Mouse (Mus musculus) intestine, postnatal 0 days (tissue): ENCODE data around the gene Zbtb16. TPM values are rescaled to one million over a fixed set of nuclear protein-coding genes. Genes with fewer than 3 reads are reported as not detected.

ENCODE experiments used
- ATAC-seq: fragments of 200-750 bp; cut with Nextera tagmentation; 2 replicates; pipeline ENCODE4 v1.8.0; 2017; ENCODE audit warnings: mild to moderate bottlenecking, moderate TSS enrichment, moderate library complexity
- H3K27ac ChIP-seq: fragments of 300-500 bp; sonication (generic); 2 replicates; pipeline ENCODE4 v1.5.1; 2014; ENCODE audit warnings: mild to moderate bottlenecking, low read depth, low read length, moderate library complexity
- H3K27me3 ChIP-seq: fragments of 300-500 bp; sonication (generic); replicated peaks from 2 replicates; pipeline ENCODE4 v1.6.1; 2014; ENCODE audit warnings: low read length, mixed read lengths; ENCODE audit not compliant: control insufficient read depth, insufficient read depth
- H3K36me3 ChIP-seq: fragments of 300-500 bp; sonication (generic); 2 replicates; pipeline ENCODE4 v1.6.1; 2014; ENCODE audit warnings: mild to moderate bottlenecking, moderate library complexity; ENCODE audit not compliant: control insufficient read depth, insufficient read depth
- H3K4me1 ChIP-seq: fragments of 300-500 bp; sonication (generic); replicated peaks from 2 replicates; pipeline ENCODE4 v1.6.1; 2014; ENCODE audit warnings: antibody characterized with exemption, low read length, mixed read lengths; ENCODE audit not compliant: control insufficient read depth, insufficient read depth
- H3K4me2 ChIP-seq: fragments of 300-500 bp; sonication (generic); replicated peaks from 2 replicates; pipeline ENCODE4 v1.6.1; 2014; ENCODE audit warnings: low read depth, mild to moderate bottlenecking, moderate library complexity
- H3K4me3 ChIP-seq: fragments of 300-500 bp; sonication (generic); 2 replicates; pipeline ENCODE4 v1.5.1; 2014; ENCODE audit warnings: low read depth, low read length
- H3K9ac ChIP-seq: fragments of 300-500 bp; sonication (generic); 2 replicates; pipeline ENCODE4 v1.6.1; 2014; ENCODE audit warnings: mild to moderate bottlenecking, low read depth, low read length
- H3K9me3 ChIP-seq: fragments of 300-500 bp; sonication (generic); 2 replicates; pipeline ENCODE4 v1.6.1; 2016; ENCODE audit warnings: mixed run types; ENCODE audit not compliant: control insufficient read depth
- CTCF ChIP-seq: sonication (generic); IDR thresholded peaks from 2 replicates; pipeline ENCODE4 v1.5.1; 2016; ENCODE audit warnings: low read depth, mild to moderate bottlenecking, control low read depth, antibody characterized with exemption, moderate library complexity
- WGBS: fragments of 180-500 bp; shearing (Covaris S2); extraction: QIAGEN DNeasy Blood & Tissue Kit; methylation state at CpG from one replicate; pipeline ENCODE4 v1.1.7; 2014; 5-methylcytosine and 5-hydroxymethylcytosine counted together
- polyA plus RNA-seq: library from polyadenylated mRNA; unstranded; fragments of >200 nt; fragmentation: Nextera tagmentation; extraction: Ambion mirVana; gene quantifications from 2 replicates; pipeline ENCODE4 v1.2.1, GENCODE M21; 2015

The Zbtb16 gene
- polyA plus RNA-seq, 1 experiment from 2014 or later = 0.91 TPM

DNA sequence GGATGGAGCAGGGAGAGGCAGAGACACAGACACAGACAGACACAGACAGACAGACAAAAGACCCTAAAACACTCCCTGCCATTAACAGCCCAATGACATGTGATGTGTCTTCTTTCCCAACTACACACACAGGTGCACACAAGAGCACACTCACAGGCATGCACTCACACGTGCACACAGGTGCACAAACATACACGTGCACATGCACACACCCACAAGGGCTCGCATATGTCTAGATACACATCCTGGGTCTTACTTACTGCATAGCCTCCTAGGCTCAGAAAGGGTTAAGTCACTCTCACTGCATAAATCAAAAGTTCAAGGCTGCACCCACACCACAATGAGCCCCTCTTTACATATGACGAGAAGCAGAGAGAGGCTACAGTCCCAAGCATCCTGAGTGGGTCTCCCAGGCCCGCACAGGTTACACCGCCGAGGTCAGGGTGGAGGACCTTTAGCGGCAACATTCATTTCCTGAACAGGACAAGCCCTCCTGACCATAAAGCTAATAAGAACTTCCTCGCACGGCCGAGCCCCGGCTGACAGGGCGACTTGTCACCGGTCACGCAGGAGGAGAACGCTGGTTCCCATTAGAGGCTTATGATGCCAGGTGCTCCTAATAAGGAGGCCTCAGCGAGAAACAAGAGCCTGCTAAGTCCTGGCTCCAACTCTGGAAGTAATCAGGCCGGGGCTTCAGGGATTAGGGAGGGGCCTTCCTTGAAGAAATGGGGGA lies 13.3 kb downstream of the Zbtb16 start:
- WGBS = 45% methylated on average over 18 of the region's 18 CpGs
- Histone ChIP-seq H3K27ac (no peak overlapping the region), H3K4me1 (no peaks in the 10 kb centered on the region), H3K36me3 (no peaks in the 10 kb centered on the region), H3K9me3 (no peaks in the 10 kb centered on the region), H3K4me3 (no peak overlapping the region), H3K27me3 (no peaks in the 10 kb centered on the region), H3K4me2 (no peak overlapping the region), H3K9ac (no peak overlapping the region)
- no peak for ATAC-seq
- TF ChIP-seq CTCF = no peak

DNA sequence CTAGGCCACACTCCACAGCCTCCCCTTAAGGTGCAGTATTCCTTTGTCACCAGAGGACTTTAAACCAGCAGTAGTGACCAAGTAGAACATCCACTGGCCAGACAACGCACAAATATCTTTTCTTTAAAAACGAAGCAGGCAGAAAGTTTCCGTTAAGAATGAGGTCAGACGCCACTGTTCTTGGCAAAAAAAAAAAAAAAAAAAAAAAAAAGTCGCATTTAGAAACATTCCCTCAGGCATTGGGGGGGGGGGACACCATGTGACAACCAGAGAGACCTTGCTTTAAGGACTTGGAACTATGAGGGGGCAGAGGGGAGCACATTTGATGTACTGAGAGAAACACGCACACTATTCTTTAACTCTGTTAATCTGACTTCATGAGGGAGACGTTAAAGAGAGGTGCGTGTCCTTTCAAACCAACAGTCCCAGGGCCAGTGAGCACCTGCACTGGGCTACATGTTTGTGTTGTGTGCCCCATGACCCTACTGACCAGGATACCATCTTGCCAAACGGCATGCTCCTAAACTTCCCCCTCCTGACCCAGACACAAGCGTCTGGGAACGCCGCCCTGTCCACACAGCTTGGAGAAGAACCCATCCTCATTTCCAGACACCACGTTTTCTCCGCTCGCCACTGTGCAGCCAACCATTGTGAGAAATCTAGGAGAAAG lies 14.0 kb downstream of the Zbtb16 start:
- Histone ChIP-seq H3K27ac (no peak overlapping the region), H3K4me3 (no peak overlapping the region), H3K27me3 (no peaks in the 10 kb centered on the region), H3K36me3 (no peaks in the 10 kb centered on the region), H3K4me2 (no peak overlapping the region), H3K9ac (no peak overlapping the region), H3K4me1 (no peaks in the 10 kb centered on the region), H3K9me3 (no peaks in the 10 kb centered on the region)
- no peak for TF ChIP-seq CTCF
- no peak for ATAC-seq
- WGBS = 75% methylated on average over 15 of the region's 15 CpGs

DNA sequence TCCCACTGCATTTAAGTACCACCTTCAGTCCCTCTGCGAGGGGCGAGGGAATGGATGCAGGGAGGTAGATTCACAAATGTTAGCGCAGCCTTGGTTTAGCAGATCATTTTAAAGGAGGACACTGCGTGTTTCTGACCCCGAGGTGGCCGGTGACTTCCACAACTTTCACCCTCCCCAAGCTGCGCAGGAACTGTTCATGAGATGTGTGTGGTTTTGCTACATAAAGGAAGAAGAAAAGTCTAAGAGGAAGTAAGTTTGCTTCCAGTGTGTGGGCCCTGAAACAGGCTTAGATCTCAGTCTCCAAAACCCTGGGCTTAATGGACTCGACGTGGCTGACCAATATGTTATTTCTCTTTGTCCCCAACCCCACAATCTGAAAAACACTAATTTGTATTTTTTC lies 14.6 kb downstream of the Zbtb16 start:
- 69% methylated on average over 9 of the region's 9 CpGs for WGBS
- H3K9me3 ChIP-seq = no peaks in the 10 kb centered on the region
- no peak overlapping the region for H3K4me2 ChIP-seq
- no peaks in the 10 kb centered on the region for H3K36me3 ChIP-seq
- no peaks in the 10 kb centered on the region for H3K4me1 ChIP-seq
- H3K9ac ChIP-seq = no peak overlapping the region
- ATAC-seq = no peak
- no peaks in the 10 kb centered on the region for H3K27me3 ChIP-seq
- H3K4me3 ChIP-seq = no peak overlapping the region
- TF ChIP-seq CTCF = no peak
- H3K27ac ChIP-seq = no peak overlapping the region

DNA sequence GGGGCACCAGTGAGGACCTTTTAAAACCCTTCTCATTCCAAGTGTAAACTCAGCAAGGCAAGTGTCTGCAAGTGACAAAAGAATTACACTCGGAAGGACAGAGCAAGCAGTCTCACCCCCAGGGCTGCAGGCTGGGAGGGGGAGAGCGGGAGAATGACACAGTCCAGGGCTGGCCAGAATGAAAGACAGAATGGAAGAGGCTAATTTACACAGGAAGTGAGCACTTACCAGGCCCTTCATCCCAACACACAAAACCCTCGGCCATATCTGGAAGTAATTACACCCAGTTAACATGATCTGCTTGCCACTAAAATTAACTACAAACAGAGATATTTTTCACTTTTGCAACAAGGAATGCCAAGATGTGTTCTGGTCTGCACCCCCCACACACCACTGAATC lies 15.2 kb downstream of the Zbtb16 start:
- H3K4me2 ChIP-seq = no peak overlapping the region
- H3K36me3 ChIP-seq = no peaks in the 10 kb centered on the region
- no peaks in the 10 kb centered on the region for H3K9me3 ChIP-seq
- no peaks in the 10 kb centered on the region for H3K4me1 ChIP-seq
- no peak for TF ChIP-seq CTCF
- no peak overlapping the region for H3K4me3 ChIP-seq
- no peak for ATAC-seq
- WGBS = 45% methylated on average over 3 of the region's 3 CpGs
- no peak overlapping the region for H3K9ac ChIP-seq
- no peak overlapping the region for H3K27ac ChIP-seq
- H3K27me3 ChIP-seq = no peaks in the 10 kb centered on the region

DNA sequence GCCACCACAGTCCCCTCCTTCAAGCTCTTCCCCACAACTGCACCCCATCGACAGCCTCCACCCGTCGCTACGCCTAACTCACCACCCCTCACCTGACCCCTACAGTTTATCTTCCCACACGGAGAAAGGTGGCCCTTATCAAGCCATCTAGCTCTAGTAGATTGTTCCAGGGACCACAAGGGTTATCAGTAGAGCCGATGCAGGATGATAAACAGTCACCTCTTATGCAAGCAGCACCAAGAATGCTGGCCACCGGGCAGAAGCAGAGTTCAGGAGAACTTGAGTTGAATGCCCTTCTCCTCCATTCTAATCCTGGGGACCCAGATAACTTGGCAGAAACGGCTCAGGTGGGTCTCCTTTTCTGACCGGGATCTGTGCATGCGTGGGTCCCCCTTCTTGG lies 16.3 kb downstream of the Zbtb16 start:
- H3K9ac ChIP-seq = no peak overlapping the region
- ATAC-seq = no peak
- H3K9me3 ChIP-seq = no peaks in the 10 kb centered on the region
- no peak overlapping the region for H3K4me2 ChIP-seq
- no peak overlapping the region for H3K4me3 ChIP-seq
- no peaks in the 10 kb centered on the region for H3K36me3 ChIP-seq
- H3K27ac ChIP-seq = no peak overlapping the region
- no peak for TF ChIP-seq CTCF
- no peaks in the 10 kb centered on the region for H3K4me1 ChIP-seq
- no peaks in the 10 kb centered on the region for H3K27me3 ChIP-seq
- 43% methylated on average over 10 of the region's 10 CpGs for WGBS

DNA sequence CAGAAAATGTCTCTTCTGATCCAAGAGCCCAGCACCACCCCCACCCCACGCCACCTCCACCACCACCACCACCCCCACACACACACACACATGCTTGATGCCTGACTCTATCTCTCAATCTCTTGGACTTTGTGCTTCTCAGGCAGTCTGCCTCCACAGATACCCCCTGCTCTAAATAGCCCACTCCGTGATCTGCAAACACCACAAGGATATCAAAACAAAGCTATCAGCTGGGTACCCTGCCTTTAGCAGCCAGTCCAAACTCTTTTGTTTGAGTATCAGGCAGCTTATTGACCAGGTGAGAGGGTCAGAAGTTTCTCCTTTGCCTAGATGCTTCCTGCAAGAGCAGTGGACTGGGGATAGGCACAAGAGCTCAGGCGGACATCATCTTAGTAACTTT lies 16.9 kb downstream of the Zbtb16 start:
- Histone ChIP-seq H3K36me3 (no peaks in the 10 kb centered on the region), H3K4me3 (no peak overlapping the region), H3K27me3 (no peaks in the 10 kb centered on the region), H3K27ac (no peak overlapping the region), H3K4me2 (no peak overlapping the region), H3K4me1 (no peaks in the 10 kb centered on the region), H3K9me3 (no peaks in the 10 kb centered on the region), H3K9ac (no peak overlapping the region)
- no peak for ATAC-seq
- TF ChIP-seq CTCF = no peak
- 70% methylated on average over 3 of the region's 3 CpGs for WGBS
